Mouse (Mus musculus) midbrain, embryonic 15.5 days (tissue): ENCODE measurements around the gene Fcrla. TPM values are rescaled to one million over a fixed set of nuclear protein-coding genes. Genes with fewer than 3 reads are reported as not detected.

Experiments used
- ATAC-seq: fragments of 200-750 bp; cut with Nextera tagmentation; replicated peaks from 2 replicates; pipeline ENCODE4 v1.8.0; 2017; ENCODE audit warnings: moderate TSS enrichment
- H3K27ac ChIP-seq: fragments of 300-500 bp; sonication (generic); 2 replicates; pipeline ENCODE4 v1.5.1; 2015; ENCODE audit warnings: mild to moderate bottlenecking, inconsistent platforms
- H3K27me3 ChIP-seq: fragments of 300-500 bp; sonication (generic); replicated peaks from 2 replicates; pipeline ENCODE4 v1.6.1; 2015; ENCODE audit warnings: inconsistent platforms
- H3K36me3 ChIP-seq: fragments of 300-500 bp; sonication (generic); replicated peaks from 2 replicates; pipeline ENCODE4 v1.6.1; 2015; ENCODE audit warnings: inconsistent platforms
- H3K4me1 ChIP-seq: fragments of 300-500 bp; sonication (generic); 2 replicates; pipeline ENCODE4 v1.6.1; 2015; ENCODE audit warnings: inconsistent platforms
- H3K4me2 ChIP-seq: fragments of 300-500 bp; sonication (generic); 2 replicates; pipeline ENCODE4 v1.6.1; 2015; ENCODE audit warnings: inconsistent platforms, mild to moderate bottlenecking, moderate library complexity
- H3K4me3 ChIP-seq: fragments of 300-500 bp; sonication (generic); 2 replicates; pipeline ENCODE4 v1.5.1; 2015; ENCODE audit warnings: mild to moderate bottlenecking, inconsistent platforms
- H3K9ac ChIP-seq: fragments of 300-500 bp; sonication (generic); 2 replicates; pipeline ENCODE4 v1.6.1; 2015; ENCODE audit warnings: mild to moderate bottlenecking, inconsistent platforms
- H3K9me3 ChIP-seq: fragments of 300-500 bp; sonication (generic); 2 replicates; pipeline ENCODE4 v1.6.1; 2016; ENCODE audit warnings: inconsistent platforms
- WGBS: fragments of 180-500 bp; shearing (Covaris S2); methylation state at CpG from one replicate; pipeline ENCODE4 v1.1.7; 2015; ENCODE audit warnings: mixed read lengths; 5-methylcytosine and 5-hydroxymethylcytosine counted together
- polyA plus RNA-seq: library from polyadenylated mRNA; unstranded; fragments of >200 nt; fragmentation: Nextera tagmentation; extraction: Ambion mirVana; gene quantifications from 2 replicates; pipeline ENCODE4 v1.2.1, GENCODE M21; 2015

Fcrla gene
- polyA plus RNA-seq, 1 experiment from 2014 or later = not detected

- WGBS = 65% methylated on average over 6 of the region's 6 CpGs
- Histone ChIP-seq H3K36me3 (no peaks in the 10 kb centered on the region), H3K4me2 (no peak overlapping the region), H3K9me3 (no peaks in the 10 kb centered on the region), H3K27ac (no peak overlapping the region), H3K4me1 (no peaks in the 10 kb centered on the region), H3K9ac (no peak overlapping the region), H3K4me3 (no peak overlapping the region), H3K27me3 (no peaks in the 10 kb centered on the region)
- ATAC-seq = no peak
Observed at GRCm38 (mm10) chr1:170926941-170927340, 442 bp downstream of the Fcrla start.

- Histone ChIP-seq H3K4me2 (no peak overlapping the region), H3K36me3 (no peaks in the 10 kb centered on the region), H3K27ac (no peak overlapping the region), H3K9me3 (no peaks in the 10 kb centered on the region), H3K4me1 (no peaks in the 10 kb centered on the region), H3K27me3 (no peaks in the 10 kb centered on the region), H3K9ac (no peak overlapping the region), H3K4me3 (no peak overlapping the region)
- 87% methylated on average over 6 of the region's 6 CpGs for WGBS
- ATAC-seq = no peak
Observed at GRCm38 (mm10) chr1:170924485-170924884, 2.9 kb downstream of the Fcrla start.

- H3K9ac ChIP-seq = no peak overlapping the region
- no peaks in the 10 kb centered on the region for H3K9me3 ChIP-seq
- H3K36me3 ChIP-seq = no peaks in the 10 kb centered on the region
- no peak overlapping the region for H3K27ac ChIP-seq
- H3K4me1 ChIP-seq = no peaks in the 10 kb centered on the region
- H3K4me3 ChIP-seq = no peak overlapping the region
- ATAC-seq = no peak
- H3K4me2 ChIP-seq = no peak overlapping the region
- 95% methylated on average over 8 of the region's 8 CpGs for WGBS
- H3K27me3 ChIP-seq = no peaks in the 10 kb centered on the region
Observed at GRCm38 (mm10) chr1:170919308-170919707, 8.1 kb downstream of the Fcrla start.

- ATAC-seq = no peak
- 79% methylated on average over 5 of the region's 5 CpGs for whole genome bisulfite sequencing
- H3K36me3 ChIP-seq = no peaks in the 10 kb centered on the region
- H3K9me3 ChIP-seq = no peaks in the 10 kb centered on the region
- H3K4me1 ChIP-seq = no peaks in the 10 kb centered on the region
- no peak overlapping the region for H3K4me3 ChIP-seq
- H3K4me2 ChIP-seq = no peak overlapping the region
- no peaks in the 10 kb centered on the region for H3K27me3 ChIP-seq
- H3K27ac ChIP-seq = no peak overlapping the region
- H3K9ac ChIP-seq = no peak overlapping the region
Observed at GRCm38 (mm10) chr1:170915657-170916056, 11.7 kb downstream of the Fcrla start.

GRCm38 (mm10) chr1:170912891-170913615 lies 14.3 kb downstream of the Fcrla start, which contains the start of gene Fcrlb:
TSS of gene Fcrlb (minus strand) at chr1:170912941.
- 56% methylated on average over 5 of the region's 5 CpGs for WGBS

GRCm38 (mm10) chr1:170911907-170912660 lies 15.3 kb downstream of the Fcrla start:
- Histone ChIP-seq H3K27me3 (peaks cover 16% of the 10 kb centered on the region), H3K4me1 (peaks cover 12% of the 10 kb centered on the region), H3K4me3 (no peak overlapping the region), H3K27ac (no peak overlapping the region), H3K9me3 (no peaks in the 10 kb centered on the region), H3K9ac (no peak overlapping the region), H3K4me2 (no peak overlapping the region), H3K36me3 (no peaks in the 10 kb centered on the region)
- no peak for ATAC-seq
- 79% methylated on average over 11 of the region's 11 CpGs for WGBS

More at GRCm38 (mm10) chr1:170912891-170913615, 14.3 kb downstream of the Fcrla start, which contains the start of gene Fcrlb:
- no peak within 1 kb of the TSS for H3K27ac ChIP-seq
- peaks cover 12% of the 10 kb centered on the region for H3K27me3 ChIP-seq
- H3K4me2 ChIP-seq = no peak within 1 kb of the TSS
- no peak within 1 kb of the TSS for H3K4me3 ChIP-seq
- H3K4me1 ChIP-seq = peaks cover 8% of the 10 kb centered on the region
- no peaks in the 10 kb centered on the region for H3K36me3 ChIP-seq
- no peak within 1 kb of the TSS for H3K9ac ChIP-seq
- ATAC-seq = no peak
- H3K9me3 ChIP-seq = no peaks in the 10 kb centered on the region

- ATAC-seq = peak; percentile 86
- no peaks in the 10 kb centered on the region for H3K36me3 ChIP-seq
- H3K9me3 ChIP-seq = no peaks in the 10 kb centered on the region
- WGBS = 2% methylated on average over 21 of the region's 21 CpGs
- H3K4me2 ChIP-seq = peak overlapping the region; percentile 92
- H3K27ac ChIP-seq = no peak overlapping the region
- peaks cover 12% of the 10 kb centered on the region for H3K4me1 ChIP-seq
- H3K27me3 ChIP-seq = peaks cover 27% of the 10 kb centered on the region
- peak overlapping the region; percentile 58 for H3K4me3 ChIP-seq
- peak overlapping the region; percentile 52 for H3K9ac ChIP-seq
Observed at GRCm38 (mm10) chr1:170908341-170908740, 19.0 kb downstream of the Fcrla start.

- Histone ChIP-seq H3K4me1 (peaks cover 12% of the 10 kb centered on the region), H3K9me3 (no peaks in the 10 kb centered on the region), H3K27me3 (peaks cover 27% of the 10 kb centered on the region), H3K9ac (peak overlapping the region; percentile 52), H3K4me3 (peak overlapping the region; percentile 58), H3K4me2 (peak overlapping the region; percentile 92), H3K27ac (no peak overlapping the region), H3K36me3 (no peaks in the 10 kb centered on the region)
- under 1% methylated on average over 71 of the region's 71 CpGs for WGBS
- ATAC-seq = peak; percentile 90
Observed at GRCm38 (mm10) chr1:170907456-170908191, 19.8 kb downstream of the Fcrla start.

- 16% methylated on average over 11 of the region's 11 CpGs for WGBS
- peak overlapping the region; percentile 58 for H3K4me3 ChIP-seq
- H3K9me3 ChIP-seq = no peaks in the 10 kb centered on the region
- H3K4me1 ChIP-seq = peaks cover 12% of the 10 kb centered on the region
- no peaks in the 10 kb centered on the region for H3K36me3 ChIP-seq
- peak overlapping the region; percentile 52 for H3K9ac ChIP-seq
- H3K27me3 ChIP-seq = peaks cover 27% of the 10 kb centered on the region
- no peak; the same call in 1 of the 2 replicates for ATAC-seq
- no peak overlapping the region for H3K27ac ChIP-seq
- peak overlapping the region; percentile 92 for H3K4me2 ChIP-seq
Observed at GRCm38 (mm10) chr1:170907111-170907455, 20.3 kb downstream of the Fcrla start.

GRCm38 (mm10) chr1:170903485-170903884 lies 23.9 kb downstream of the Fcrla start:
- peaks cover 8% of the 10 kb centered on the region for H3K4me1 ChIP-seq
- no peaks in the 10 kb centered on the region for H3K36me3 ChIP-seq
- no peak overlapping the region for H3K4me3 ChIP-seq
- no peak overlapping the region for H3K9ac ChIP-seq
- peaks cover 19% of the 10 kb centered on the region for H3K27me3 ChIP-seq
- no peaks in the 10 kb centered on the region for H3K9me3 ChIP-seq
- ATAC-seq = no peak
- H3K27ac ChIP-seq = no peak overlapping the region
- 84% methylated on average over 5 of the region's 5 CpGs for WGBS
- no peak overlapping the region for H3K4me2 ChIP-seq

GRCm38 (mm10) chr1:170901536-170902238 lies 25.7 kb downstream of the Fcrla start:
- Histone ChIP-seq H3K36me3 (no peaks in the 10 kb centered on the region), H3K9me3 (no peaks in the 10 kb centered on the region), H3K4me1 (no peaks in the 10 kb centered on the region), H3K27ac (no peak overlapping the region), H3K4me2 (peak overlapping the region; percentile 11), H3K27me3 (peaks cover 11% of the 10 kb centered on the region; the same call in 1 of the 2 replicates), H3K9ac (no peak overlapping the region), H3K4me3 (peak overlapping the region; percentile 8; the same call in 1 of the 2 replicates)
- WGBS = 23% methylated on average over 10 of the region's 10 CpGs
- peak; percentile 75 for ATAC-seq
